Mouse (Mus musculus) urinary bladder, adult 2 months (tissue): Measurements from ENCODE around the gene Celf1. TPM values are rescaled to one million over a fixed set of nuclear protein-coding genes. Genes with fewer than 3 reads are reported as not detected.
"Not testable (repeated sequence)": the region's sequence is repeated elsewhere in the genome, so short reads cannot be mapped to it uniquely, and the experiment has no call there.

Experiments used
- DNase-seq: peaks from one replicate; pipeline ENCODE4 v3.0.0; 2022; ENCODE audit warnings: low spot score
- polyA plus RNA-seq: library from polyadenylated mRNA; depleted of rRNA; stranded (reverse); fragments of >200 nt; gene quantifications from 2 replicates; pipeline ENCODE4 v1.2.3, GENCODE M21; 2012; rRNA removed

Celf1 gene
- polyA plus RNA-seq: 90.1 and 90.7 TPM in 2 replicates

- DNase-seq: peak; percentile 76
Observed at GRCm38 (mm10) chr2:90940233-90941229, at the start of gene Celf1. TSS of gene Celf1 (plus strand) at chr2:90940382.

GRCm38 (mm10) chr2:90893673-90894298 lies 46.4 kb upstream of the Celf1 start:
- DNase-seq: no peak

GRCm38 (mm10) chr2:90894299-90894677 lies 45.9 kb upstream of the Celf1 start:
- not testable (repeated sequence) for DNase-seq

- DNase-seq: no peak
Observed at GRCm38 (mm10) chr2:90903398-90903797, 36.8 kb upstream of the Celf1 start.

- DNase-seq: peak; percentile 80
Observed at GRCm38 (mm10) chr2:90904076-90904855, 35.9 kb upstream of the Celf1 start, which contains the start of the genes Kbtbd4 and Ndufs3. TSS of gene Kbtbd4 (plus strand) at chr2:90904740. TSS of gene Ndufs3 (minus strand) at chr2:90904827.

- no peak for DNase-seq
Observed at GRCm38 (mm10) chr2:90904856-90905224, 35.3 kb upstream of the Celf1 start.

- DNase-seq: no peak
Observed at GRCm38 (mm10) chr2:90906721-90907120, 33.5 kb upstream of the Celf1 start.

- DNase-seq: no peak
Observed at GRCm38 (mm10) chr2:90910861-90911260, 29.3 kb upstream of the Celf1 start.

GRCm38 (mm10) chr2:90911668-90912067 lies 28.5 kb upstream of the Celf1 start:
- DNase-seq: no peak

GRCm38 (mm10) chr2:90913671-90914070 lies 26.5 kb upstream of the Celf1 start:
- DNase-seq: no peak

- no peak for DNase-seq
Observed at GRCm38 (mm10) chr2:90915516-90915915, 24.7 kb upstream of the Celf1 start.

GRCm38 (mm10) chr2:90916560-90917232 lies 23.5 kb upstream of the Celf1 start:
- DNase-seq: no peak

- DNase-seq: peak; percentile 75
Observed at GRCm38 (mm10) chr2:90917233-90917998, 22.8 kb upstream of the Celf1 start.

- no peak for DNase-seq
Observed at GRCm38 (mm10) chr2:90917999-90918698, 22.0 kb upstream of the Celf1 start.

- DNase-seq: no peak
Observed at GRCm38 (mm10) chr2:90921178-90921577, 19.0 kb upstream of the Celf1 start.

- no peak for DNase-seq
Observed at GRCm38 (mm10) chr2:90922636-90923035, 17.5 kb upstream of the Celf1 start.

GRCm38 (mm10) chr2:90928566-90928965 lies 11.6 kb upstream of the Celf1 start:
- no peak for DNase-seq

- no peak for DNase-seq
Observed at GRCm38 (mm10) chr2:90931829-90932228, 8.4 kb upstream of the Celf1 start.

- DNase-seq: no peak
Observed at GRCm38 (mm10) chr2:90932273-90932672, 7.9 kb upstream of the Celf1 start.

- no peak for DNase-seq
Observed at GRCm38 (mm10) chr2:90938362-90938761, 1.8 kb upstream of the Celf1 start.
